Comparison of ENCODE assay signal across 8 mouse cellular contexts in the genomic region with DNA sequence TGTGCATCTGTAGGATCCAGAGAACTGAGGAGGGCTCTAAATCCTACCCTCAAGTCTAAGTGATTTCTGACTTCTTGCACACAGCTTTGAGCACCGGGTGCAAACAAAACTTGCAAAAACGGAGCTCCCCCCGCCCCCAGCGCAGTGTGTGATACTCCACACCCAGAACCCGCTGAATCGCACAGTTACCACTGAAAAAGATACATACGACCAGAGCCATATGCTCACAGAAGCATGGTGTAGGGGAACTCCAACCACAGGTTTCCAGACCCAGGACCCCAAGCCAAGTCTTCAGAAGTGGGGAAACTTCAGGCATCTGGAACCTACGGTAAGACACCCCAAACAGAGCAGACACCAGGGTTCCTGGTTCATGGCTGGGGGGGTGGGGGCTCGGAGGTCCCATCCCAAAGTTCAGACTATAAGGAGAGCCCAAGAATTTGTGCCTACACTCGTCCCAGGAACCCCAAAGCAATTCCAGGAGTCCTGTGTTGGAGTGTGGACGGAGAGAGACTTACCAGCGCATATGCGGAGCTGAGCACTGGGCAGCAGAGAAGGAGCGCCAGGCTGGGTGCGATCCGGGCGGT. TPM values are rescaled to one million over a fixed set of nuclear protein-coding genes. Genes with fewer than 3 reads are reported as not detected.
DNase-seq lines count a peak whose midpoint lies in the region; ATAC-seq and TF ChIP-seq lines count a peak whose summit lies in the region.

Gene Myl3, plus strand, starts transcription at position 151 of the 584 bp plus-strand sequence.

- peaks cover 5% of the 10 kb centered on the region for H3K4me1 ChIP-seq in lung, embryonic 14.5 days (ENCODE audit: insufficient read depth)
- 0 out of 2 replicates have a peak, but pooled peaks cover 8% of the 10 kb centered on the region for H3K4me1 ChIP-seq in forebrain, postnatal 0 days (ENCODE audit: insufficient read depth)
- peaks cover 6% of the 10 kb centered on the region for H3K4me1 ChIP-seq in hindbrain, embryonic 16.5 days (ENCODE audit: control insufficient read depth, insufficient read depth, low read depth, low read length)
- H3K4me1 ChIP-seq in neural tube, embryonic 13.5 days (replicated peaks) = peaks cover 34% of the 10 kb centered on the region

- no peaks in the 10 kb centered on the region for H3K9me3 ChIP-seq in lung, embryonic 14.5 days (ENCODE audit: low read depth, low read length)
- H3K9me3 ChIP-seq in forebrain, postnatal 0 days (ENCODE audit: low read length) = no peaks in the 10 kb centered on the region
- H3K9me3 ChIP-seq in hindbrain, embryonic 16.5 days (ENCODE audit: control insufficient read depth, low read length) = no peaks in the 10 kb centered on the region
- no peaks in the 10 kb centered on the region for H3K9me3 ChIP-seq in neural tube, embryonic 13.5 days

- H3K36me3 ChIP-seq in lung, embryonic 14.5 days (ENCODE audit: insufficient read depth) = peaks cover 23% of the 10 kb centered on the region; the same call in 1 of the 2 replicates
- H3K36me3 ChIP-seq in forebrain, postnatal 0 days (ENCODE audit: insufficient read depth) = no peaks in the 10 kb centered on the region
- no peaks in the 10 kb centered on the region for H3K36me3 ChIP-seq in hindbrain, embryonic 16.5 days (ENCODE audit: control insufficient read depth, insufficient read depth, low read length)
- H3K36me3 ChIP-seq in neural tube, embryonic 13.5 days = no peaks in the 10 kb centered on the region

- H3K4me3 ChIP-seq in lung, embryonic 14.5 days (ENCODE audit: low read depth, low read length) = peak within 1 kb of the TSS; percentile 67
- H3K4me3 ChIP-seq in forebrain, postnatal 0 days (ENCODE audit: low read depth, low read length) = peak within 1 kb of the TSS; percentile 58
- H3K4me3 ChIP-seq in hindbrain, embryonic 16.5 days (ENCODE audit: low read length) = peak within 1 kb of the TSS; percentile 64
- peak within 1 kb of the TSS; percentile 69 for H3K4me3 ChIP-seq in neural tube, embryonic 13.5 days

- no peak for ATAC-seq in lung, embryonic 14.5 days (ENCODE audit: insufficient read depth)
- ATAC-seq in forebrain, postnatal 0 days = peak; percentile 65
- ATAC-seq in hindbrain, embryonic 16.5 days = peak; percentile 15
- no peak for ATAC-seq in neural tube, embryonic 13.5 days (ENCODE audit: low read depth)

- TF ChIP-seq CTCF in lung, embryonic 14.5 days (IDR thresholded peaks at IDR 0.05; ENCODE audit: low read depth) = no peak
- TF ChIP-seq CTCF in forebrain, postnatal 0 days (IDR thresholded peaks at IDR 0.05; ENCODE audit: low read depth) = no peak

- H3K9ac ChIP-seq in lung, embryonic 14.5 days = peak within 1 kb of the TSS; percentile 83
- H3K9ac ChIP-seq in forebrain, postnatal 0 days = peak within 1 kb of the TSS; percentile 56
- H3K9ac ChIP-seq in hindbrain, embryonic 16.5 days (ENCODE audit: low read depth, low read length) = peak within 1 kb of the TSS; percentile 79
- peak within 1 kb of the TSS; percentile 87 for H3K9ac ChIP-seq in neural tube, embryonic 13.5 days

- peaks cover 40% of the 10 kb centered on the region; the same call in 1 of the 2 replicates for H3K27me3 ChIP-seq in lung, embryonic 14.5 days (ENCODE audit: insufficient read depth, low read length)
- peaks cover 39% of the 10 kb centered on the region for H3K27me3 ChIP-seq in forebrain, postnatal 0 days (ENCODE audit: insufficient read depth, low read length)
- peaks cover 19% of the 10 kb centered on the region for H3K27me3 ChIP-seq in hindbrain, embryonic 16.5 days (replicated peaks; ENCODE audit: control insufficient read depth, insufficient read depth, low read length)
- H3K27me3 ChIP-seq in neural tube, embryonic 13.5 days = peaks cover 34% of the 10 kb centered on the region

- 3% methylated on average over 17 of the region's 17 CpGs for WGBS in lung, embryonic 14.5 days
- 4% methylated on average over 17 of the region's 17 CpGs for WGBS in forebrain, postnatal 0 days
- 3% methylated on average over 15 of the region's 17 CpGs for WGBS in hindbrain, embryonic 16.5 days
- 4% methylated on average over 17 of the region's 17 CpGs for WGBS in neural tube, embryonic 13.5 days

- H3K4me2 ChIP-seq in lung, embryonic 14.5 days = peak within 1 kb of the TSS; percentile 73
- peak within 1 kb of the TSS; percentile 98 for H3K4me2 ChIP-seq in forebrain, postnatal 0 days (ENCODE audit: low read depth)
- peak within 1 kb of the TSS; percentile 73 for H3K4me2 ChIP-seq in hindbrain, embryonic 16.5 days (ENCODE audit: low read length)
- peak within 1 kb of the TSS; percentile 94 for H3K4me2 ChIP-seq in neural tube, embryonic 13.5 days

- DNase-seq in lung, embryonic 14.5 days = no peak
- no peak for DNase-seq in lung, adult 18-20 months
- no peak for DNase-seq in forebrain, postnatal 0 days
- DNase-seq in cerebellum, postnatal 4 days (ENCODE audit: low spot score in 2 of 2) = no peak
- DNase-seq in cerebellum, adult 11 months = no peak
- DNase-seq in thymus, postnatal 10 days (ENCODE audit: low spot score in 2 of 2) = no peak

- H3K27ac ChIP-seq in lung, embryonic 14.5 days (ENCODE audit: low read depth) = peak within 1 kb of the TSS; percentile 96
- H3K27ac ChIP-seq in forebrain, postnatal 0 days (ENCODE audit: low read depth, low read length) = no peak within 1 kb of the TSS
- H3K27ac ChIP-seq in hindbrain, embryonic 16.5 days (ENCODE audit: low read depth, low read length) = peak within 1 kb of the TSS; percentile 20; the same call in 1 of the 2 replicates
- peak within 1 kb of the TSS; percentile 56 for H3K27ac ChIP-seq in neural tube, embryonic 13.5 days (replicated peaks)

RNA-seq across cellular contexts. Expression of gene Myl3, which starts in this region (rescaled TPM):
- 1.9 TPM in 2 replicates for polyA plus RNA-seq in lung, embryonic 14.5 days (2014; fragmentation: Nextera tagmentation; extraction: Ambion mirVana)
- total RNA-seq in forebrain, postnatal 0 days (2014; rRNA removed) = 0.69 and 0.76 TPM in 2 replicates
- polyA plus RNA-seq in forebrain, postnatal 0 days (2015; fragmentation: Nextera tagmentation; extraction: Ambion mirVana) = 0.99 and 1.1 TPM in 2 replicates
- 1.1 and 2.3 TPM in 2 replicates for polyA plus RNA-seq in hindbrain, embryonic 16.5 days (2015; fragmentation: Nextera tagmentation; extraction: Ambion mirVana)
- polyA plus RNA-seq in neural tube, embryonic 13.5 days (2015; fragmentation: Nextera tagmentation; extraction: Ambion mirVana) = 1.2 and 3.8 TPM in 2 replicates

Comparison
In these comparisons a context has a peak if more than half of its experiments do, and no peak if none do; other contexts are left out.
1. ATAC-seq: peak in forebrain, postnatal 0 days (single experiment) and hindbrain, embryonic 16.5 days (single experiment); none in lung, embryonic 14.5 days (single experiment) and neural tube, embryonic 13.5 days (single experiment).
2. Peak in every context shown above with its lines, with median percentiles within 50 percentile points of each other: H3K4me2 ChIP-seq, H3K4me3 ChIP-seq and H3K9ac ChIP-seq.